Mouse (Mus musculus) neural tube, embryonic 11.5 days (tissue): ENCODE data around the gene Myl9. TPM values are rescaled to one million over a fixed set of nuclear protein-coding genes. Genes with fewer than 3 reads are reported as not detected.
"Not testable (repeated sequence)": the region's sequence is repeated elsewhere in the genome, so short reads cannot be mapped to it uniquely, and the experiment has no call there.

Source experiments
- ATAC-seq: fragments of 200-750 bp; cut with Nextera tagmentation; 2 replicates; pipeline ENCODE4 v1.8.0; 2017; ENCODE audit warnings: moderate number of reproducible peaks, mild to moderate bottlenecking, moderate TSS enrichment, moderate library complexity; ENCODE audit not compliant: insufficient read depth, low FRiP score, low TSS enrichment
- DNase-seq: peaks from one replicate; pipeline ENCODE4 v3.0.0-alpha.2; 2015; ENCODE audit warnings: low spot score
- H3K27ac ChIP-seq: fragments of 300-500 bp; sonication (generic); 2 replicates; pipeline ENCODE4 v1.5.1; 2014; ENCODE audit warnings: low read depth, mild to moderate bottlenecking, low read length
- H3K27me3 ChIP-seq: fragments of 300-500 bp; sonication (generic); 2 replicates; pipeline ENCODE4 v1.6.1; 2014; ENCODE audit warnings: mild to moderate bottlenecking, low read length, mixed read lengths; ENCODE audit not compliant: control insufficient read depth, insufficient read depth
- H3K36me3 ChIP-seq: fragments of 300-500 bp; sonication (generic); 2 replicates; pipeline ENCODE4 v1.6.1; 2014; ENCODE audit warnings: mild to moderate bottlenecking, low read length, moderate library complexity, mixed read lengths; ENCODE audit not compliant: control insufficient read depth, insufficient read depth
- H3K4me1 ChIP-seq: fragments of 300-500 bp; sonication (generic); 2 replicates; pipeline ENCODE4 v1.6.1; 2014; ENCODE audit warnings: low read length, mixed read lengths; ENCODE audit not compliant: control insufficient read depth, insufficient read depth
- H3K4me2 ChIP-seq: fragments of 300-500 bp; sonication (generic); 2 replicates; pipeline ENCODE4 v1.6.1; 2014; ENCODE audit warnings: low read depth, mild to moderate bottlenecking, moderate library complexity
- H3K4me3 ChIP-seq: fragments of 300-500 bp; sonication (generic); 2 replicates; pipeline ENCODE4 v1.5.1; 2014; ENCODE audit warnings: low read depth, low read length
- H3K9ac ChIP-seq: fragments of 300-500 bp; sonication (generic); 2 replicates; pipeline ENCODE4 v1.6.1; 2014; ENCODE audit warnings: mild to moderate bottlenecking, low read length
- H3K9me3 ChIP-seq: fragments of 300-500 bp; sonication (generic); 2 replicates; pipeline ENCODE4 v1.6.1; 2016; ENCODE audit warnings: low read length; ENCODE audit not compliant: control insufficient read depth
- WGBS: fragments of 180-500 bp; shearing (Covaris S2); extraction: QIAGEN DNeasy Blood & Tissue Kit; methylation state at CpG from one replicate; pipeline ENCODE4 v1.1.7; 2014; 5-methylcytosine and 5-hydroxymethylcytosine counted together
- polyA plus RNA-seq: library from polyadenylated mRNA; unstranded; fragments of >200 nt; fragmentation: Nextera tagmentation; extraction: Ambion mirVana; gene quantifications from 2 replicates; pipeline ENCODE4 v1.2.1, GENCODE M21; 2014

The Myl9 gene
- polyA plus RNA-seq, 1 experiment from 2014 or later: 98.7 TPM

DNA sequence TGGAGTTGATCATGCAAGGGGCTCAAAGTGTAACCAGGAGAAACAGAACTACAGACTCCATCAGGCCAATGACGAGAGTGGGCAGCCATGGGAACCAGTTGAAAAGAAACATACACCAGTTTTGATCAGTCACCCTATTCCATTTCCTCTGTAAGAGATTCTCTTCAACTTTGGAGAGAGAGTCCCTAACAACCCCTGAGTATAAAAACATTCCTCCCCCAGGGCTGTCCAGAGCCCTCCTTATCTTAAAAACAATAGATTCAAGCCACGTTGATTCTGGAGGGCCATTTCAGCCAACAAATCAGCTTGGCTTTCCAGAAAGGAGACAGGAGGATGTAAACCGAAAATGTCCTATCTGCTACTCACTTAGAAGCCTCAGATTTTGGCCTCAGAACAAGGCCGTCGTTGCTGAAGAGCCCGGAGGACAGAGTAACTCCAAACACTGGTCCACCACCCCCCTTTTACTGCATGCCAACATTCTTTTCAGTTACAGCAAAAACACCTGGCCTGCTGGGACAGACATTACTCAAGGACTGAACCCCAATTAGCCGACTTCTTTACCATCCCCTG, 8.9 kb downstream of the Myl9 start:
- Histone ChIP-seq H3K9ac (no peak overlapping the region), H3K4me2 (no peak overlapping the region), H3K36me3 (no peaks in the 10 kb centered on the region), H3K4me1 (peaks cover 4% of the 10 kb centered on the region; the same call in 1 of the 2 replicates), H3K27ac (no peak overlapping the region), H3K9me3 (no peaks in the 10 kb centered on the region), H3K27me3 (no peaks in the 10 kb centered on the region), H3K4me3 (no peak overlapping the region)
- 71% methylated on average over 7 of the region's 7 CpGs for WGBS
- no peak for ATAC-seq
- no peak for DNase-seq

DNA sequence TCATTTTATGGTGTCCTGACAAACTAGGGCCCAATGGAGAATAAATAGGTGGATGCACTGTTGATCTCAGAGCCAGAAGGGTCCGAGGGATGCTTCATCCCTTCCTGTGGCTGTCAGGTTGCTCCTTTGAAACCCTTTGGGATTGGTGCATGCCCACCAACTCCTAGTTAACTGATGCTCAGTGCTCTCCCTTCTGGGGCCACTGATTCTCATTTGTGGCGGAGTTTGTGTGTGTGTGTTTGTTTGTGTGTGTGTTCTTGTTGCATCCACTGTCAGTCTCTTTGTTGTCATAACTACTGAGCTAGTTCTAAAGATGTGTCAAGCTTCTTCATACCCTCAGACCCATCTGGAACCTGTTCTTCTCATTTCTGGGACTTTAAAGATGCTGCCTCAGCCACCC, 9.7 kb downstream of the Myl9 start:
- H3K9me3 ChIP-seq: no peaks in the 10 kb centered on the region
- H3K27ac ChIP-seq: no peak overlapping the region
- no peak overlapping the region for H3K9ac ChIP-seq
- DNase-seq (no peak), ATAC-seq (no peak)
- WGBS: 76% methylated on average over 2 of the region's 2 CpGs
- no peak overlapping the region for H3K4me2 ChIP-seq
- no peaks in the 10 kb centered on the region for H3K36me3 ChIP-seq
- peaks cover 4% of the 10 kb centered on the region; the same call in 1 of the 2 replicates for H3K4me1 ChIP-seq
- H3K27me3 ChIP-seq: no peaks in the 10 kb centered on the region
- no peak overlapping the region for H3K4me3 ChIP-seq

DNA sequence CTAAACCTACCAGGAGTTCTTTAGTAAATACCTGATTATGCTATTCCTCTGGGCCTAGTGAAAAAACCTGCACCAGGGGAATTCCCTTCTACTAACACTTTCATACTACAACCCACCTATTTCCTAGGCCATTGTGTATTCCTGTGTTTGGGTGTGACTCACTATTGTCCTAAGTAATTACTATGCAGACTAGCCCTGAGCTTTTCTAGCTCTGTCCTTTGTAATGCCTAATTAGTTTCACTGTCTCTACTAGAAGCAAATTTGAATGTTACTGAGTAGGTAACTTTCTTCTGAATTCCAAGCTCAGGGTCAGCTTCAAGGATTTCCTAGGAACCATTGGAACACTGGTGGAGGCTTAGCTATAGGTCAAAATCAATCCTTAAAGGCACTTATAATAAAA, 11.1 kb downstream of the Myl9 start:
- not testable (repeated sequence) for H3K4me3 ChIP-seq, H3K9me3 ChIP-seq

DNA sequence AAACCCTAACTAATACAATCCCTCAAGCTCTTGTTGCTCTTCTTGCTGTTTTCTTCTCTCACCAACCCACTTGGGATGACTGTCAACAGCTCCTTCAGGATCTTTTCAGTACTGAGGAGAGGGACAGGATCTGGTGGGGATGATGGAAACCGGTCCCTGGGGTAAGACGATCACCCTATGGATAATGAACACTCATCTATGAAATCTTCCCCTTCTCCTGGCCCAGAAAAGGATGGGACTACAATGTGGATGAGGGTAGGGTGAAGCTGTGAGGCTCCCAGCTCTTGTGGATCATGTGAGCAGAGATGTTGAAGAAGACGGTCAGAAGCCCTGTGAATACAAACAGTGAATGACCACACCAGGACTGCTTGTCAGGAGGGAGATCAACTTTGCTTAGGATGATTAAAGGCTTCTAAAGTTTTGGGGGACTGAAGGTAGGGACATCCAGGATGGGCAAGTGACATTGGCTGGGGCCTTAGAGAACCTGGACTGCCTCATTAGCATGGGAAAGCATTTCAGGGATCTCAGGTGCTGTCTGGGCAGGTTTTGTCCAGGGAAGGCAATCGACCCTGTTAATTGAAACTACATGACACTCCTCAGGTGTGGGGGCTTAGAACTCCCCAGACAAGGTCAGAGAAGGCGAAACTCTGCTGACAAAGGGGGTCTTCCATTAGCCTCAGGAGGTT, 12.0 kb downstream of the Myl9 start:
- no peak for ATAC-seq
- Histone ChIP-seq H3K9ac (no peak overlapping the region), H3K36me3 (no peaks in the 10 kb centered on the region), H3K4me3 (no peak overlapping the region), H3K4me1 (no peaks in the 10 kb centered on the region), H3K9me3 (no peaks in the 10 kb centered on the region), H3K27ac (no peak overlapping the region), H3K4me2 (no peak overlapping the region), H3K27me3 (no peaks in the 10 kb centered on the region)
- 89% methylated on average over 5 of the region's 5 CpGs for WGBS
- no peak for DNase-seq

More for the DNA sequence above, 11.1 kb downstream of the Myl9 start:
- not testable (repeated sequence) for H3K9ac ChIP-seq, H3K27ac ChIP-seq, ATAC-seq, H3K4me2 ChIP-seq, DNase-seq, H3K27me3 ChIP-seq, H3K36me3 ChIP-seq, H3K4me1 ChIP-seq

DNA sequence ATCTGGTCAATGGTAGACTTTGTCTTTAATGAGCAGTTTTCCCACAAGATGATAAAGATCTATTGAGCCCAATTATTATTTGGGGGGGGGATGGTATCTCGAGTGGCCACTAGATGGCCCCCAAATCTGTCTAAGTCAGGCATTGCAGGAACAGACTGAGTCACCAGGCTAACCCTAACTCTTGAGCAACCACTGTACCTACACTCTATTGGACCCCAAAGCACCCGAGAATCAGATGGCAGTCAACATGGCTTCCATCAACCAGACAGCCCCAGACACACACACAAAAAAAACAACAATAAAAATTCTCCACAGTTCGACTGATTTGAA, 12.5 kb downstream of the Myl9 start:
- H3K4me1 ChIP-seq: no peaks in the 10 kb centered on the region
- ATAC-seq: no peak
- no peak overlapping the region for H3K9ac ChIP-seq
- H3K4me2 ChIP-seq: no peak overlapping the region
- no peaks in the 10 kb centered on the region for H3K36me3 ChIP-seq
- DNase-seq: no peak
- H3K9me3 ChIP-seq: no peaks in the 10 kb centered on the region
- H3K4me3 ChIP-seq: no peak overlapping the region
- no peak overlapping the region for H3K27ac ChIP-seq
- no peaks in the 10 kb centered on the region for H3K27me3 ChIP-seq
- 54% methylated on average over 3 of the region's 3 CpGs for WGBS

DNA sequence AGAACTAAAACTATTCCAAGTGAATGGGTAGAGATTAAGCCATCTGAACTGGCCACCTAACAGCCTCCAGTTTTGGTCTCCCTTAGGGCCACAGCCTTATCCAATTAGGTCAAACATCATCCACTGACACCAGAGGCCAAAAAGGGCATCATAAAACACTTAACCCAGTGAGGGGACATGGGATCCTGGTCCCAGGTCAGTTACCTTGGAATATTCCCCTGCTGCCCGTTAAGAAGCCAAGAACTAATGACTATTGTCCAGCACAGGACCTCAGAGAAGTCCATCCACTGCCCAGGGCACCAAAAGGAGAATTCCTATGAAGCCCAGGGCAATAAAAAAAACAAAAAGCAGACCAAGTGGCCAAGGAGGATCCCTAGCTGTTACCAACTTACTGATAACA, 13.6 kb downstream of the Myl9 start:
- H3K27ac ChIP-seq: no peak overlapping the region
- H3K27me3 ChIP-seq: no peaks in the 10 kb centered on the region
- H3K36me3 ChIP-seq: no peaks in the 10 kb centered on the region
- H3K9ac ChIP-seq: no peak overlapping the region
- no peaks in the 10 kb centered on the region for H3K4me1 ChIP-seq
- DNase-seq: no peak
- H3K4me3 ChIP-seq: no peak overlapping the region
- ATAC-seq: no peak
- H3K4me2 ChIP-seq: no peak overlapping the region
- no peaks in the 10 kb centered on the region for H3K9me3 ChIP-seq
- WGBS: 41% methylated on average over 1 of the region's 1 CpGs

DNA sequence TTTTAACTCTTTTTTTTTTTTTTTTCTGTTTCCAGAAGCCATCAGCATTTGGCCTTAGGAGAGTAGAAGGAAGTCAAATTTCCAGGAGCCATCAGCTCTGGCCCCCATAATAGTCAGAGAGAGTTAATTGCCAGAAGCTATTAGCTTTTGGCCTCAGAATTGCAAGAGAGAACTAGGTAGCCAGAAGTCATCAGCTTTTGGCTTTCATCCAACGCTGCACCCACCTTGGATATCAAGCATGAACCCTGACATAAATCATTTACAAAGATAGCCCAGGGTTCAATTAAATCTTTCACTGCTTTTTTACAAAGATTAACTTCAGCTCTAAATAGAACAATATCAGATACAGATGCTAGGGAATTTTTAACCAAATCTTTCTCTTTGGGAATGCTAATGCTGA, 23.3 kb downstream of the Myl9 start:
- no peaks in the 10 kb centered on the region for H3K4me1 ChIP-seq
- ATAC-seq (no peak), DNase-seq (no peak)
- no peaks in the 10 kb centered on the region for H3K36me3 ChIP-seq
- no peak overlapping the region for H3K9ac ChIP-seq
- no peaks in the 10 kb centered on the region for H3K9me3 ChIP-seq
- no peak overlapping the region for H3K4me3 ChIP-seq
- H3K27me3 ChIP-seq: no peaks in the 10 kb centered on the region
- H3K4me2 ChIP-seq: no peak overlapping the region
- no peak overlapping the region for H3K27ac ChIP-seq
- WGBS: 85% methylated on average over 1 of the region's 1 CpGs

DNA sequence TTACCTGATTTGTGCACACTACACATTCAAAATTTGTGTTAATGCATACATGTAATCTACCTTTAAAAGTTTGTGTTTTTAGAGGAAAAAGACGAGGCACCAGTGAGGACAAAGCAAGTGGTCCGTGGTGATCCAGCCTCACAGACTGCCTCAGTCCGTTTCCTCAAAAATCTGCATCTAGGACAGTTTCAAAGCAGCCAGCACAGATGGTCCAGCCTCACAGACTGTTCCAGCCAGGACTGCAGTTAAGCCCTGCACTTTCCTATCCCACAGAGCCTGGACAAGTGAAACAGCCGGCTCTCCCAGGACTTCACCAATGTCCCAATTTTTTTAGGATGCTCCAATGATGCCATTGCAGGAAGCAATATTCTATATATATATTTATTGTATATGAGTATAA, 25.8 kb downstream of the Myl9 start:
- H3K4me2 ChIP-seq: no peak overlapping the region
- no peaks in the 10 kb centered on the region for H3K27me3 ChIP-seq
- ATAC-seq (no peak), DNase-seq (no peak)
- 76% methylated on average over 4 of the region's 4 CpGs for WGBS
- no peak overlapping the region for H3K4me3 ChIP-seq
- H3K27ac ChIP-seq: no peak overlapping the region
- no peaks in the 10 kb centered on the region for H3K4me1 ChIP-seq
- no peaks in the 10 kb centered on the region for H3K36me3 ChIP-seq
- H3K9ac ChIP-seq: no peak overlapping the region
- no peaks in the 10 kb centered on the region for H3K9me3 ChIP-seq

DNA sequence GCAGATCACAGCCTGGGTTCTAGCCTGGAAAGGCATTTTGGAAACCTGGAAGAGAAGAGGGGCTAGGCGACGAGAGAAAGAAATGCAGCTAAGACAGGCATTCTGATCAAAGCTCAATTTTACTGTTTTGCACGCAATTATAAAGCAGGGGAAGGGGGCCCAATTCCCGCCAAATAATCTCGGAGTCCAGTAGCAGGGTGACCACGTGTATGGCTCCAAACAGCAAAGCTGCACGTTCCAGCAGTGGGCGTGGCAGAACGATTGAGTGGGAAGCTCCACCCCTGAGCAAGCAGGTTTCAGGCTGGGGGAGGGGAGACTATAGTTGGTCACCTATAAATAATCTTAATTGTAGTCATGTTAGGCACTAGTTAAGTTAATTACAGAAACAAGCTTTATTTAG, 26.9 kb downstream of the Myl9 start:
- not testable (repeated sequence) for H3K4me3 ChIP-seq, H3K36me3 ChIP-seq, H3K4me2 ChIP-seq, H3K27ac ChIP-seq, DNase-seq, H3K9ac ChIP-seq, H3K4me1 ChIP-seq, ATAC-seq, H3K27me3 ChIP-seq, H3K9me3 ChIP-seq
- 61% methylated on average over 9 of the region's 9 CpGs for WGBS
